Mouse (Mus musculus) stomach, embryonic 14.5 days (tissue): ENCODE measurements at regions not wholly inside any gene's neighbourhood (a gene's known extent, or its start where the extent isn't known, plus 50 kb on each side); places are given as distances from the start of the nearest gene placed in this dataset.

ENCODE experiments used
- ATAC-seq: fragments of 200-750 bp; cut with Nextera tagmentation; 2 replicates; pipeline ENCODE4 v1.8.0; 2017; ENCODE audit warnings: low read depth, moderate TSS enrichment; ENCODE audit not compliant: insufficient number of reproducible peaks, insufficient read depth, low FRiP score
- H3K27ac ChIP-seq: fragments of 300-500 bp; sonication (generic); 2 replicates; pipeline ENCODE4 v1.5.1; 2014; ENCODE audit warnings: mild to moderate bottlenecking, low read length, moderate library complexity, mixed read lengths
- H3K27me3 ChIP-seq: fragments of 300-500 bp; sonication (generic); 2 replicates; pipeline ENCODE4 v1.6.1; 2014; ENCODE audit warnings: low read length, control low read depth, mixed read lengths; ENCODE audit not compliant: control insufficient read depth, insufficient read depth
- H3K36me3 ChIP-seq: fragments of 300-500 bp; sonication (generic); 2 replicates; pipeline ENCODE4 v1.6.1; 2014; ENCODE audit warnings: mild to moderate bottlenecking, control low read depth, low read length, moderate library complexity, mixed read lengths; ENCODE audit not compliant: control insufficient read depth, insufficient read depth
- H3K4me1 ChIP-seq: fragments of 300-500 bp; sonication (generic); 2 replicates; pipeline ENCODE4 v1.6.1; 2014; ENCODE audit warnings: low read length, control low read depth, mixed read lengths; ENCODE audit not compliant: control insufficient read depth, insufficient read depth
- H3K4me2 ChIP-seq: fragments of 300-500 bp; sonication (generic); replicated peaks from 2 replicates; pipeline ENCODE4 v1.6.1; 2014; ENCODE audit warnings: low read depth, low read length, control low read depth
- H3K4me3 ChIP-seq: fragments of 300-500 bp; sonication (generic); 2 replicates; pipeline ENCODE4 v1.5.1; 2014; ENCODE audit warnings: low read depth, low read length, control low read depth
- H3K9ac ChIP-seq: fragments of 300-500 bp; sonication (generic); replicated peaks from 2 replicates; pipeline ENCODE4 v1.6.1; 2014; ENCODE audit warnings: low read depth, mild to moderate bottlenecking, control low read depth, low read length, moderate library complexity, mixed read lengths
- H3K9me3 ChIP-seq: fragments of 300-500 bp; sonication (generic); 2 replicates; pipeline ENCODE4 v1.6.1; 2016; ENCODE audit warnings: low read depth, low read length, control low read depth; ENCODE audit not compliant: control insufficient read depth
- WGBS: fragments of 180-500 bp; shearing (Covaris S2); extraction: QIAGEN DNeasy Blood & Tissue Kit; methylation state at CpG from one replicate; pipeline ENCODE4 v1.1.7; 2014; 5-methylcytosine and 5-hydroxymethylcytosine counted together

DNA sequence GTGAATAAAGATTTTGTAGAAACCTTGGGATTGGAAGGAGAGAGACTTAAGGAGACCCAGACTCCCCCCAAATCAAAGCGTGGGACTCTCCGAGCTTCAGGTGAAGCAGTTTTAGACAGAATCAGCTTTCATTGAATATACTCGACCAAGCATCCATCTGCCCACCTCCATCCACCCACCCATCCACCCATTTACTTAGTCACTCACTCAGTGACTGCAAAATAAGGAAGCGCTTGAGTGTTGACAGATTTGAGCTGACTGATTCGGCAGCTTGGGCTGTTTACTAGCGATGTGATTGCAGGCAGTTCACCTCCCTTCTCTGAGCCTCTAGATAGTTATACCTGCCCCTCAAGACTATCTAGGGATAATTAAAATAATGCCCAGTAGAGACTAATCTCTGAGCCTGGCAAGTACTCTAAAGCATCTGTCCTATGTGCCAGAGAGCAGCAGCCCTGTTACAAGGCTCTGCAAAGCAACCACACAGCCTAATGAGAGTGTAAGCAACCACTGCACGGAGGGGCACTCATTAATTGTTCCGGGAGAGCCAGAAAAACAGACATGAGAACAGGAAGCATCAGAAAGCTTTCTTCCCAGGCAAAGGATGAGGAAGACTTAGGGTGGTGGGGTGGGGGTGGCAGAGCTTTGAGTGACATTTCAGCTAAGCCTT, 151.9 kb upstream of the Rybp start:
- no peak for ATAC-seq
- H3K4me1 ChIP-seq = peaks cover 3% of the 10 kb centered on the region; the same call in 1 of the 2 replicates
- 5% methylated on average over 8 of the region's 8 CpGs for WGBS
- no peaks in the 10 kb centered on the region for H3K36me3 ChIP-seq
- H3K9ac ChIP-seq = no peak overlapping the region
- peak overlapping the region; percentile 36 for H3K4me2 ChIP-seq
- peak overlapping the region; percentile 11; the same call in 1 of the 2 replicates for H3K4me3 ChIP-seq
- no peak overlapping the region for H3K27ac ChIP-seq
- H3K27me3 ChIP-seq = no peaks in the 10 kb centered on the region
- H3K9me3 ChIP-seq = no peaks in the 10 kb centered on the region

- no peaks in the 10 kb centered on the region for H3K36me3 ChIP-seq
- no peak overlapping the region for H3K9ac ChIP-seq
- peak overlapping the region; percentile 11; the same call in 1 of the 2 replicates for H3K4me3 ChIP-seq
- peak overlapping the region; percentile 36 for H3K4me2 ChIP-seq
- 0% methylated on average over 13 of the region's 13 CpGs for WGBS
- no peak overlapping the region for H3K27ac ChIP-seq
- H3K27me3 ChIP-seq = no peaks in the 10 kb centered on the region
- H3K4me1 ChIP-seq = peaks cover 3% of the 10 kb centered on the region; the same call in 1 of the 2 replicates
- H3K9me3 ChIP-seq = no peaks in the 10 kb centered on the region
- ATAC-seq = peak; percentile 64; the same call in 1 of the 2 replicates
Observed at GRCm38 (mm10) chr6:100438511-100438991, 151.3 kb upstream of the Rybp start.

GRCm38 (mm10) chr6:100437980-100438379, 150.7 kb upstream of the Rybp start:
- Histone ChIP-seq H3K27ac (no peak overlapping the region), H3K9ac (no peak overlapping the region), H3K4me1 (peaks cover 3% of the 10 kb centered on the region; the same call in 1 of the 2 replicates), H3K36me3 (no peaks in the 10 kb centered on the region), H3K9me3 (no peaks in the 10 kb centered on the region), H3K27me3 (no peaks in the 10 kb centered on the region), H3K4me3 (no peak overlapping the region), H3K4me2 (peak overlapping the region; percentile 36; the same call in 1 of the 2 replicates)
- ATAC-seq = peak; percentile 15; the same call in 1 of the 2 replicates
- 23% methylated on average over 5 of the region's 5 CpGs for WGBS

- Histone ChIP-seq H3K4me2 (no peak overlapping the region), H3K9ac (no peak overlapping the region), H3K9me3 (no peaks in the 10 kb centered on the region), H3K4me1 (peaks cover 3% of the 10 kb centered on the region; the same call in 1 of the 2 replicates), H3K4me3 (no peak overlapping the region), H3K27me3 (no peaks in the 10 kb centered on the region), H3K27ac (no peak overlapping the region), H3K36me3 (no peaks in the 10 kb centered on the region)
- WGBS = 49% methylated on average over 2 of the region's 2 CpGs
- ATAC-seq = no peak
Observed at GRCm38 (mm10) chr6:100436507-100436906, 149.2 kb upstream of the Rybp start.

- H3K36me3 ChIP-seq = no peaks in the 10 kb centered on the region
- ATAC-seq = no peak
- no peak overlapping the region for H3K9ac ChIP-seq
- H3K27me3 ChIP-seq = no peaks in the 10 kb centered on the region
- no peak overlapping the region for H3K4me2 ChIP-seq
- H3K4me1 ChIP-seq = peaks cover 3% of the 10 kb centered on the region; the same call in 1 of the 2 replicates
- H3K27ac ChIP-seq = no peak overlapping the region
- WGBS = 57% methylated on average over 5 of the region's 5 CpGs
- no peak overlapping the region for H3K4me3 ChIP-seq
- H3K9me3 ChIP-seq = no peaks in the 10 kb centered on the region
Observed at GRCm38 (mm10) chr6:100435222-100435621, 147.9 kb upstream of the Rybp start.

DNA sequence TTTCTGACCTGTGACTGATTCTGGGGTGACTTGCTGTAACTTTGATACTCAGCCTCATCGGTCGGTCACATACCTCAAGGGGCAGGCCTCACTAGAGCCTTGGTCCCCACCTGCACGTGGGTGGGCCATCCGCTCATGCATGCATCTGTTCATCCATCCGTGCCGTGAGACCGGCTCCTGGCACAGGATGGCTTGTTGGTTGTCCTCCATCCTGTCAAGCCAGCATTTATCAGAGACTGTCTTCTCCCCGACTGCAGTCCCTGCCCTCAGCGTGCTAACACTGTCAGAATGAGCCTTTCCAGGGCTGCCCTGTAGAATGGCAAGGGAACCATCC, 146.2 kb upstream of the Rybp start:
- no peak for ATAC-seq
- peaks cover 3% of the 10 kb centered on the region; the same call in 1 of the 2 replicates for H3K4me1 ChIP-seq
- H3K36me3 ChIP-seq = no peaks in the 10 kb centered on the region
- no peaks in the 10 kb centered on the region for H3K9me3 ChIP-seq
- WGBS = 51% methylated on average over 9 of the region's 9 CpGs
- H3K9ac ChIP-seq = no peak overlapping the region
- no peak overlapping the region for H3K27ac ChIP-seq
- H3K4me3 ChIP-seq = no peak overlapping the region
- H3K4me2 ChIP-seq = no peak overlapping the region
- H3K27me3 ChIP-seq = no peaks in the 10 kb centered on the region

DNA sequence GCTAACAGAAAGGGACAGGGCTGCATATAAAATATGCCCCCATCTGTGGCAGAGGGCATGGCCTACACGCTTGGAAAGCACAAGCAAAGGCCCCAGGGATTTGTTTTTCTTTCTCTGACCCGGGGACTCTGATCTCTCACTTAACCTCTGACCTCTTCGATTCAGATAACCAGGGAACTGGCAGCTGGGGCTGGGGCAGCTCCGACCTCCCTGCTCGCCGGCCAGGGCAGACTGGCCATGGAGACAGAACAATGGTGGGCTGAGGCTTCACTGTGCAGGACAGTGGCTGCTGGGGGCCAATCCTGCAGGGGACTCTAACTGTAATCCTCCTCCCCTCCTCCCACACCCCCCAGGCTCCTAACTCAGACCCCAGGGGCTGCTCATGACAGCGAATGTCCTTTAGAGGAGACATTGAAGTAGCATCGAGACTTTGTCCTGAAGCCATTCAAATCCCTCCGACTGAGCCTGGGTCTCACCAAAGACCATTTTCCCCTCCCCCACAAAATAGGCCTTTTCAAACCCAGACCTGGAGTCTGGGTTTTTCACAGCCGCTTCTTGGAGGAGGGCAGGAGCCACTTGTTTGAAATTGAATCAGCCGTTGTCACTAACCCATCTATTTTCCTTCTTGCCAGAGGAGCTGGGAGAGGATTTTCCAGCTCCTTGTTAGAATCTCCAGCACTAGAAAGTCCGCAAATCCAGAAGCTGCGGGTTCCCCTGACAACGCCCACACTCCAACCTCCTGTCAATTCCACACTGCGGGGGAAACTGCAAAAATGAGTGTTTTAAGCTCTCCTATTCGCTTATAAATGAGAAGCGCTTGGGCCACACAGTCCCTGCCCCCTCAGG, 145.6 kb upstream of the Rybp start:
- H3K4me2 ChIP-seq = no peak overlapping the region
- no peak for ATAC-seq
- WGBS = 30% methylated on average over 17 of the region's 17 CpGs

GRCm38 (mm10) chr6:100430286-100430685, 143.0 kb upstream of the Rybp start:
- H3K4me1 ChIP-seq = no peaks in the 10 kb centered on the region; the same call in 1 of the 2 replicates
- H3K9me3 ChIP-seq = no peaks in the 10 kb centered on the region
- no peaks in the 10 kb centered on the region for H3K36me3 ChIP-seq
- no peak overlapping the region for H3K9ac ChIP-seq
- 91% methylated on average over 4 of the region's 4 CpGs for whole genome bisulfite sequencing
- no peak overlapping the region for H3K4me2 ChIP-seq
- no peaks in the 10 kb centered on the region for H3K27me3 ChIP-seq
- no peak for ATAC-seq
- H3K4me3 ChIP-seq = no peak overlapping the region
- H3K27ac ChIP-seq = no peak overlapping the region

More for the DNA sequence above, 145.6 kb upstream of the Rybp start:
- no peaks in the 10 kb centered on the region for H3K9me3 ChIP-seq
- no peak overlapping the region for H3K4me3 ChIP-seq
- H3K27ac ChIP-seq = no peak overlapping the region
- H3K27me3 ChIP-seq = no peaks in the 10 kb centered on the region
- H3K4me1 ChIP-seq = no peaks in the 10 kb centered on the region; the same call in 1 of the 2 replicates
- H3K9ac ChIP-seq = no peak overlapping the region
- no peaks in the 10 kb centered on the region for H3K36me3 ChIP-seq
